Mouse (Mus musculus): ENCODE measurements at regions not wholly inside any gene's neighbourhood (a gene's known extent, or its start where the extent isn't known, plus 50 kb on each side); places are given as distances from the start of the nearest gene placed in this dataset.

GRCm38 (mm10) chr8:126830242-126830530 lies 115.5 kb downstream of the Tomm20 start:
- Histone ChIP-seq H3K27ac (replicated peaks) (peak overlapping the region; percentile 73), H3K4me2 (no peak overlapping the region), H3K27me3 (replicated peaks) (no peaks in the 10 kb centered on the region), H3K36me3 (no peaks in the 10 kb centered on the region), H3K4me1 (peaks cover 95% of the 10 kb centered on the region), H3K9me3 (no peaks in the 10 kb centered on the region), H3K4me3 (no peak overlapping the region), H3K9ac (peak overlapping the region; percentile 40; the same call in 1 of the 2 replicates)
- WGBS, result 74% methylated on average over 5 of the region's 5 CpGs
- ATAC-seq (ENCODE audit: extremely low read depth, insufficient number of reproducible peaks, low FRiP score, low TSS enrichment), result no peak

GRCm38 (mm10) chr8:126829376-126830241 lies 116.0 kb downstream of the Tomm20 start:
- no peaks in the 10 kb centered on the region for H3K27me3 ChIP-seq (replicated peaks)
- H3K4me3 ChIP-seq, result no peak overlapping the region
- WGBS, result 49% methylated on average over 17 of the region's 17 CpGs
- H3K4me2 ChIP-seq, result no peak overlapping the region
- peaks cover 95% of the 10 kb centered on the region for H3K4me1 ChIP-seq
- no peak for ATAC-seq (ENCODE audit: extremely low read depth, insufficient number of reproducible peaks, low FRiP score, low TSS enrichment)
- H3K9ac ChIP-seq, result no peak overlapping the region
- peak overlapping the region; percentile 73 for H3K27ac ChIP-seq (replicated peaks)
- H3K9me3 ChIP-seq, result no peaks in the 10 kb centered on the region
- no peaks in the 10 kb centered on the region for H3K36me3 ChIP-seq

- H3K4me2 ChIP-seq, result 0 out of 2 replicates have a peak overlapping the region, but pooled peaks have one; percentile 11
- H3K4me1 ChIP-seq, result peaks cover 84% of the 10 kb centered on the region
- peak overlapping the region; percentile 94 for H3K27ac ChIP-seq (replicated peaks)
- H3K36me3 ChIP-seq, result no peaks in the 10 kb centered on the region
- no peak for ATAC-seq (ENCODE audit: extremely low read depth, insufficient number of reproducible peaks, low FRiP score, low TSS enrichment)
- 22% methylated on average over 6 of the region's 6 CpGs for WGBS
- no peaks in the 10 kb centered on the region for H3K9me3 ChIP-seq
- H3K9ac ChIP-seq, result peak overlapping the region; percentile 78
- H3K4me3 ChIP-seq, result no peak overlapping the region
- no peaks in the 10 kb centered on the region for H3K27me3 ChIP-seq (replicated peaks)
Measured at GRCm38 (mm10) chr8:126827681-126828383, 117.8 kb downstream of the Tomm20 start.

GRCm38 (mm10) chr8:126826328-126827285 lies 119.0 kb downstream of the Tomm20 start:
- peak overlapping the region; percentile 94 for H3K27ac ChIP-seq (replicated peaks)
- ATAC-seq (ENCODE audit: extremely low read depth, insufficient number of reproducible peaks, low FRiP score, low TSS enrichment), result peak; percentile 67; the same call in 1 of the 2 replicates
- H3K4me1 ChIP-seq, result peaks cover 73% of the 10 kb centered on the region
- 6% methylated on average over 11 of the region's 11 CpGs for WGBS
- H3K9me3 ChIP-seq, result no peaks in the 10 kb centered on the region
- no peaks in the 10 kb centered on the region for H3K36me3 ChIP-seq
- no peaks in the 10 kb centered on the region for H3K27me3 ChIP-seq (replicated peaks)
- H3K4me3 ChIP-seq, result 0 out of 2 replicates have a peak overlapping the region, but pooled peaks have one; percentile 4
- peak overlapping the region; percentile 40 for H3K4me2 ChIP-seq
- H3K9ac ChIP-seq, result peak overlapping the region; percentile 78

- H3K9me3 ChIP-seq, result no peaks in the 10 kb centered on the region
- peak overlapping the region; percentile 78 for H3K9ac ChIP-seq
- H3K4me1 ChIP-seq, result peaks cover 67% of the 10 kb centered on the region
- H3K4me2 ChIP-seq, result peak overlapping the region; percentile 40
- H3K27ac ChIP-seq (replicated peaks), result peak overlapping the region; percentile 94
- no peaks in the 10 kb centered on the region for H3K36me3 ChIP-seq
- no peak overlapping the region for H3K4me3 ChIP-seq
- ATAC-seq (ENCODE audit: extremely low read depth, insufficient number of reproducible peaks, low FRiP score, low TSS enrichment), result no peak
- 23% methylated on average over 3 of the region's 3 CpGs for WGBS
- no peaks in the 10 kb centered on the region for H3K27me3 ChIP-seq (replicated peaks)
Measured at GRCm38 (mm10) chr8:126825877-126826276, 119.8 kb downstream of the Tomm20 start.

- H3K27ac ChIP-seq (replicated peaks), result peak overlapping the region; percentile 94
- no peak overlapping the region for H3K4me3 ChIP-seq
- WGBS, result 49% methylated on average over 10 of the region's 10 CpGs
- no peaks in the 10 kb centered on the region for H3K9me3 ChIP-seq
- peaks cover 55% of the 10 kb centered on the region for H3K4me1 ChIP-seq
- H3K4me2 ChIP-seq, result no peak overlapping the region
- ATAC-seq (ENCODE audit: extremely low read depth, insufficient number of reproducible peaks, low FRiP score, low TSS enrichment), result no peak
- H3K36me3 ChIP-seq, result no peaks in the 10 kb centered on the region
- no peaks in the 10 kb centered on the region for H3K27me3 ChIP-seq (replicated peaks)
- peak overlapping the region; percentile 44; the same call in 1 of the 2 replicates for H3K9ac ChIP-seq
Measured at GRCm38 (mm10) chr8:126824575-126825208, 121.0 kb downstream of the Tomm20 start.

GRCm38 (mm10) chr8:126822269-126822668 lies 123.4 kb downstream of the Tomm20 start:
- Histone ChIP-seq H3K9ac (no peak overlapping the region), H3K27ac (replicated peaks) (no peak overlapping the region), H3K4me2 (no peak overlapping the region), H3K9me3 (no peaks in the 10 kb centered on the region), H3K4me3 (no peak overlapping the region), H3K27me3 (replicated peaks) (no peaks in the 10 kb centered on the region), H3K36me3 (no peaks in the 10 kb centered on the region), H3K4me1 (peaks cover 33% of the 10 kb centered on the region)
- 85% methylated on average over 4 of the region's 4 CpGs for WGBS
- ATAC-seq (ENCODE audit: extremely low read depth, insufficient number of reproducible peaks, low FRiP score, low TSS enrichment), result no peak

- Histone ChIP-seq H3K9me3 (no peaks in the 10 kb centered on the region), H3K36me3 (no peaks in the 10 kb centered on the region), H3K4me1 (peaks cover 23% of the 10 kb centered on the region), H3K9ac (no peak overlapping the region), H3K27ac (replicated peaks) (peak overlapping the region; percentile 28), H3K27me3 (replicated peaks) (no peaks in the 10 kb centered on the region), H3K4me3 (no peak overlapping the region), H3K4me2 (no peak overlapping the region)
- 48% methylated on average over 8 of the region's 8 CpGs for WGBS
- no peak for ATAC-seq (ENCODE audit: extremely low read depth, insufficient number of reproducible peaks, low FRiP score, low TSS enrichment)
Measured at GRCm38 (mm10) chr8:126821279-126821678, 124.4 kb downstream of the Tomm20 start.

GRCm38 (mm10) chr8:126820502-126820901 lies 125.1 kb downstream of the Tomm20 start:
- no peak overlapping the region for H3K27ac ChIP-seq (replicated peaks)
- no peak overlapping the region for H3K4me3 ChIP-seq
- H3K4me2 ChIP-seq, result no peak overlapping the region
- H3K27me3 ChIP-seq (replicated peaks), result no peaks in the 10 kb centered on the region
- ATAC-seq (ENCODE audit: extremely low read depth, insufficient number of reproducible peaks, low FRiP score, low TSS enrichment), result no peak
- 93% methylated on average over 2 of the region's 2 CpGs for WGBS
- peaks cover 18% of the 10 kb centered on the region for H3K4me1 ChIP-seq
- no peak overlapping the region for H3K9ac ChIP-seq
- no peaks in the 10 kb centered on the region for H3K36me3 ChIP-seq
- H3K9me3 ChIP-seq, result no peaks in the 10 kb centered on the region

- no peak for ATAC-seq (ENCODE audit: extremely low read depth, insufficient number of reproducible peaks, low FRiP score, low TSS enrichment)
- H3K4me1 ChIP-seq, result peaks cover 5% of the 10 kb centered on the region
- WGBS, result 84% methylated on average over 3 of the region's 3 CpGs
- H3K27me3 ChIP-seq (replicated peaks), result no peaks in the 10 kb centered on the region
- no peaks in the 10 kb centered on the region for H3K36me3 ChIP-seq
- no peak overlapping the region for H3K4me2 ChIP-seq
- H3K9ac ChIP-seq, result no peak overlapping the region
- H3K4me3 ChIP-seq, result no peak overlapping the region
- H3K9me3 ChIP-seq, result no peaks in the 10 kb centered on the region
- no peak overlapping the region for H3K27ac ChIP-seq (replicated peaks)
Measured at GRCm38 (mm10) chr8:126819261-126819660, 126.4 kb downstream of the Tomm20 start.
